Mouse (Mus musculus): ENCODE data around the gene Anks4b.

Gene Anks4b

DNA sequence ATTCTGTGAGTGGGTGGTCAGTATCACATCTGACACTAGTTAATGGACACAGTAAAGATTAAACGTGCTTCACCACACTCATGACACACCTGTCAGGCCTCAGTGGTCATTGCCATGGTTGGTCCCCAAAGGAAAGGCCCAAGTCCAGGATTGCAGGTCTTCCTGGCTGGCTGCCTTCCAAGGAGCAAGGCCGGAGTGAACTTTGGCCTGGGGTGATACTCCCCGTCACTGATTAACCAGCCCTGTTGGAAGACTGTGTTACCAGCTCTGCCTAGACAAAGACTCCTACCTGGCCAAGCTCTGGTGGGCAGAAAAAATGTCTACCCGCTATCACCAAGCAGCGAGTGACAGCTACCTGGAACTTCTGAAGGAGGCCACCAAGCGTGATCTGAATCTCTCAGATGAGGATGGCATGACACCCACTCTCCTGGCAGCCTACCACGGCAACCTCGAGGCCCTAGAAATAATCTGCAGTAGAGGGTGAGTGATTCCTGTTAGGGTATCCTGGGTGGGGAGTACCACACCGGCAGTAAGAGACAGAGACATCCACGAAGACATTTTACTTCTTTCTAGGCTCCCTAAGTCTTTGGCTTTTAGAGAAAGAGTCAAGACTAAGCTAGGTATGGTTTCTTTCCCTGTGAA, at the start of gene Anks4b:
Gene Anks4b, plus strand, starts transcription at position 256 of the 642 bp plus-strand sequence.
- no peak for DNase-seq (ENCODE audit: low spot score)

- no peak for DNase-seq (ENCODE audit: low spot score)
These were observed 48.8 kb upstream of the Anks4b start for GRCm38 (mm10) chr7:120124844-120125243.

- DNase-seq (ENCODE audit: low spot score) = no peak
These were observed 46.5 kb upstream of the Anks4b start for GRCm38 (mm10) chr7:120126976-120127685.

- no peak for DNase-seq (ENCODE audit: low spot score)
These were observed 46.0 kb upstream of the Anks4b start for GRCm38 (mm10) chr7:120127686-120128059.

GRCm38 (mm10) chr7:120128951-120129350, 44.7 kb upstream of the Anks4b start:
- no peak for DNase-seq (ENCODE audit: low spot score)

DNA sequence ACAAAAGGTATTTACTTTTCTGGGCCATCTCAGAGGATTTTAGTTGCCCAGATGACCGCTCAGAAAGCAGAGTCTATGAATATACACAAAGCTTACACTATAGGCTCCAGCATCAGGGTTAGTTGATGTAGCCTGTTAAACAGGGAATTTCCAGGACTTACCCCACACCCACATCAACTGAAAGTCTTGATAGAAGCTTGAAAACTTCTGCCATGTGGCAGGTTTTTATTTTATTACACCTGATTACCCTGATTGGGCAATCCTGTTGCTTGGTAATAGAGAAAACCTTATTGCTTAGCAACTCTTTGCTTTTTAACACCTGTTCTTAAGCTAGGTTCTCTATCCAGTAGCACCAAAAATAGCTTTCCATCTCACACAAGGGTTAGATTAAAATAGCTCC, 30.9 kb upstream of the Anks4b start:
- DNase-seq (ENCODE audit: low spot score) = no peak

DNA sequence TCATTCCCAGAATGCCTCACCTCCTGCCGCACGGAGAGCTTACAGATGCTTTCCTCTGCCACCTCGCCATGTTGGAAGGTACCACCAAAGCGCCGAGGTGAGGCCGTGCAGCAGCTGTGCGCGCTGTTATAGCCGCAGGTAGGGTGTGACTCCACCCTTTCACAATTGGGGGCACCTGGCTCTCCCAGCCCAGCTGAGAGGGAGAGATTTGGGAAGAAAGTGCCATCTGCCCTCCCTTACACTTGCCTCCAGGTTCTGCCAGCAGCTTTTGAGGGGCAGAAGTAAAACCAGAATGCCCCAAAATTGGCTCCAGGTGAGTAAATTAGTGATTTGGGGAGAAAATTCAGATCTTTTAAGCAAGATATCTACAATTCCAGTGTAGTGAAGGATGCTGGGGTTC, 28.5 kb upstream of the Anks4b start, which contains the start of gene Zp2:
Gene Zp2, minus strand, starts transcription at position 101 of the 400 bp plus-strand sequence.
- DNase-seq (ENCODE audit: low spot score) = no peak

DNA sequence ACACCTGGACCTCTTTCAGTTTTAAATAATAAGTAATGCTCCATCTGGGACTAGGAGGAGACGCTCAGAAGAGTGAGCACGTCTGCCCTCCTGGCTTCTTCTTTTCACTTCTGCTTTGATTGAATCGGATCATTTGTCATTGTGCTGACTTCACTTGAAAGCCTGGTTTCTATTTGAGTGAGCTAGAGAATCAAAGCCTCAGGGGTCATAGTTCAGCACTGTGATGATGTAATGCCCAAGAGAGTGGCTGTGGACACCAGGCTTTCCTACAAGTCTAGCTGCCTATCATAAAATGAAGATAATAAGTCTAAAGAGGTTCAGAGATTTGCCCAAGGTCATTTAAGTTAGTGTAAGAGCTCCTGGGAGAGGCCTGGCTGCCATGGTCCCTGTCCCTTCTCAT, 23.4 kb upstream of the Anks4b start:
- DNase-seq (ENCODE audit: low spot score) = no peak

DNA sequence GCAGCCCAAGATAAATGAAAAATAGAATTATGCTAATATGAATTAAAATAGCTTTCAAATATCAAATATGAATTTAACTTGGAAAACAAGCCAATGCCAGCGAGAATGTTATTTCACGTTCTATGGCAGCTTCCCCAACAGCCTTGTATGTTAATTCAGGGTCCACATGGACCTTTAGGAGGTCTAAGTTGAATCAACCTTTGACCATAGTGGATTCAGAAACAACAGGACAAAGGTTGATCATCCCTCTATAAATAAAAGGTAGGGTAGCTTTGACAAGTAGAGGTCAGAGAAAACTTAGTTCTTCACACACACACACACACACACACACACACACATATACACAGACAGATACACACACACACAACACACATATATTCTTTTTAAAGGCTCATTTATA, 22.8 kb upstream of the Anks4b start:
- no peak for DNase-seq (ENCODE audit: low spot score)

- no peak for DNase-seq (ENCODE audit: low spot score)
These were observed 16.7 kb upstream of the Anks4b start for GRCm38 (mm10) chr7:120156841-120157409.

- DNase-seq (ENCODE audit: low spot score) = no peak
These were observed 16.0 kb upstream of the Anks4b start for GRCm38 (mm10) chr7:120157575-120158061.

GRCm38 (mm10) chr7:120158121-120158613, 15.5 kb upstream of the Anks4b start:
- DNase-seq (ENCODE audit: low spot score) = no peak

DNA sequence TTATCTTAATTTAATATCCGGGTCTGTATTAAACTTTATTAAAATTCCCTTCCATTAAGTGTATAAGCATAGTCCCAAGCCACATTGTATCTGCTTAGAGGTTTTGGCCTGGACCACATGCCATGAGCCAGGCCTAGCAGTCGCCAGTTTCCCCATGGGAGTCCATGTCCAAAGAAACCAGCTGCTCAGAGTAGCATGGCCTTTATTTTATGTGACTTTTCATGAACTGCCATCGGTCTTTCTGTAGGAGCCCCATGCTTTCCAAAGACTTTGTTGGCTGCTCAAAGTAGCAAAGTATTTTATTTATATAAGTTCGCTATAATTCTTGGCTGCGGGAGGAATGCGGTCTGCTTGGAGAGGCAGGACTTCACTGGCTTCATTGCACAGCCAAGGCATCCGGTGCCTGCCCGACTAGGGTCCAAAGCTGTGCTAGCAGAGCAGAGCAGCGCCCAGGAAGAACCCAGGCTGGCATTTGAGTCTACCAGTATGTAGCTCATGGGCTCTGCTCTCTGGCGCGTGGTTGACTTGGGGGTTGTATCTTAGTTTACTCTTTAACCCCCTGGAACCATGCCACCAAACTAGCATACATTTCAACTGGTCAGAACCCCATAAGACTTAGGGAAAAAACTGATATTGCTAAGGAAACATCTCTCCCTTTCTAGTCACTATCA, 9.9 kb upstream of the Anks4b start:
- no peak for DNase-seq (ENCODE audit: low spot score)

DNA sequence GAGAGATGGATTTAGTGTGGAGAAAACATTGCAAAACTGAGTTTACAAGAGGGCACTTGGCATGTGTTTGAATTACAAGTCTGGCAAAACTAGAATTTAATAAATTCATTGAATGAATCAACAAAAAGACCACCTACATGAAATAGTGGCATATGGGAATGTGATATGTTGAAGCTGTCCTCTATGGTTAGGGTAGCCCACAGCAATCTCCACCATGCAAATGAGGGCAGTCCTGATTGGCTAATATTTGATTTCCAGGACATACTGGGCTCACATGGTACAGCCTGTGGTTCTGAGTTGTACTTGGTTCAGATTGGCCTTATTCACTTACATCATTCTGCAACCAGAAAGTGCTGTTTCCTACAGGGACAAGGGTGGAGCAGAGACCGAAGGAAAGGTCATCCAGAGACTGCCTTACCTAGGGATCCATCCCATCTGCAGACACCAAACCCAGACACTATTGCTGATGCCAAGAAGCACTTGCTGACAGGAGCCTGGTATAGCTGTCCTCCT, 1.4 kb upstream of the Anks4b start:
- no peak for DNase-seq (ENCODE audit: low spot score)

DNA sequence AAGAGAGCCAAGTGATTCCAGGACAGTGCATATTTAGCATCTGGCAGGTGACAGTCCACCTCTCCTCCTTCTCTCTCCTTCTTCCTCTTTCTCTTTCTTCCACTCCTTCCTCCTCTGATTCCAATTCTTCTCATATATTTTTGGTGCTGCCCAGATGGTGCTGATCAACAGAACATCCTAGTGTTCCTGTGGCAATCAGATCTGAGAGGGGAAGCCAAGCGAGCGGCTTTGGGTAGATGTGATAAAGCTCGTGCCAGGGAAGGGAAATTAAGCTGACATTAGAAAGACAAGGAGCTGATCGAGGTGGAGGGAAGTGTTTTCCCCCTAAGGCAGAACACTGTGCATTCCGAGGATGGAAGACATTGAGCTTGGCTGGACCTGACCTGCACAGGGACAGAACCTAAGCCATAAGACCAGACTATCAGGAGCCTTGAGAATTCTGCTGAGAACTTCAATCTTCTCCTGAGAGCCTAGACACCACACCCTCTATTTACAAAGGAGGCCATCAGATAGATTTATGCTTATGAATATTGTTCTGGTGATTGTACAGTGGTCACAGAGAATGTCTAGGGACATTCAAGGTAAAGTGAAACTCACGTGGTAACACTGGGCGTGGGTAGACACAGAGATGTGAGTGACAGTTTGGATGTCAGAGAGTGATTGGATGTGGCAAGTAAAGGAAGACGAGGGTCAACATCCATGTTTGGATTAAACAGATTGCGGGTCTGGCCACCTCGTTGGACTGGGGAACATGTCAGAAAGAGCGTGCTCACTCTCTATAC, 1.3 kb downstream of the Anks4b start:
- no peak for DNase-seq (ENCODE audit: low spot score)

- DNase-seq (ENCODE audit: low spot score) = no peak
These were observed 4.0 kb downstream of the Anks4b start for GRCm38 (mm10) chr7:120177611-120178010.

DNA sequence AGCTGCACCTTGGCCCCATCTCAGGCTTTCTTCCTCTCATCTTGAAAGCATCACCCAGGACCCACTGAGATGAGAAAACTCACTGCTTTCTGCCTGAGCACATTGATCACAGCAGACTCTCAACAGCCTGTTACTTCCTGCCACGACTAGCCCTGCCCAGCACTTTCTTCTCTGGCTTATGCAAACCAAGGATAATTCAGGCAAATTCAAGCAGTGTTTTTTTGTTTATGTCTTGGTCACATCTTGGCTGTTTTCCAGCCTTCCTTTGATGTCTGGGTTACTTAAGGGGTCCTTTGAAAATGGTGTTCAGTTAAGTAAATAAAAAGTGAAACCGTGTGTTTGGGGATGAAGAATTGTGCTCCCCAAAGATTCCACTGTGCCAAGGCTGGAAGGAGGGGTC, 5.3 kb downstream of the Anks4b start:
- no peak for DNase-seq (ENCODE audit: low spot score)

GRCm38 (mm10) chr7:120180547-120180946, 6.9 kb downstream of the Anks4b start:
- no peak for DNase-seq (ENCODE audit: low spot score)

DNA sequence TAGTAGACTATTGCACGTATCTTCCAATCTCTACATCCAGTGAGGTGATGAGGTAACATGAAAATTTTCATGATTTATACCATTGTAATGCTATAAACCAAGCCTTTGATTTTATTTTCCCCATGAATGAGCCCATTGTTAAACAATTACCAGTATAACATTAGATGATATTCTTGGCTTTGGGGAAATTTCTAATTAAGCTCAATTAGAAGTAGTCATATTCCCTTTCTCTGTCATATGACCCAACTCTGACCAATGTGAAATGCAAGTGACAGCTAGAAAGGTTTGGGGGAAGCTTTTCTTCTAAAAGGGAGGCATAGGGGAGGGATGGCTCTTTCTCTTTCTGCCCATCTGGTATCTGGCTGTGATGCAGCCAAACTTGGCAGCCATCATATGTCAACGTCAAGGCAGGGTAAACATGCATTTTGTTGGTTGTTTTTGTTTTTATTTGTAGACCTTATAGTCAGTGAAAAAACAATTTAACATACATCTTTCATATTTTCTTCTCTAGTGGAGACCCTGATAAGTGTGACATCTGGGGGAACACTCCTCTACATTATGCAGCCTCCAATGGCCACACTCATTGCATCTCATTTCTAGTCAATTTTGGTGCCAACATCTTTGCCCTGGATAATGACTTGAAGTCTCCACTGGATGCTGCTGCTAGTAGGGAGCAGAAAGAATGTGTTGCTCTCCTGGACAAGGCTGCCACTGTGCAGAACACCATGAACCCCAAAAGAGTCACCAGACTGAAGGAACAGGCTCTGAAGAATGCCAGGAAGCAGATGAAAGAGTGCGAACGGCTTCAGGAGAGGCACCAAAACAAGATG, 8.0 kb downstream of the Anks4b start:
- DNase-seq (ENCODE audit: low spot score) = no peak

DNA sequence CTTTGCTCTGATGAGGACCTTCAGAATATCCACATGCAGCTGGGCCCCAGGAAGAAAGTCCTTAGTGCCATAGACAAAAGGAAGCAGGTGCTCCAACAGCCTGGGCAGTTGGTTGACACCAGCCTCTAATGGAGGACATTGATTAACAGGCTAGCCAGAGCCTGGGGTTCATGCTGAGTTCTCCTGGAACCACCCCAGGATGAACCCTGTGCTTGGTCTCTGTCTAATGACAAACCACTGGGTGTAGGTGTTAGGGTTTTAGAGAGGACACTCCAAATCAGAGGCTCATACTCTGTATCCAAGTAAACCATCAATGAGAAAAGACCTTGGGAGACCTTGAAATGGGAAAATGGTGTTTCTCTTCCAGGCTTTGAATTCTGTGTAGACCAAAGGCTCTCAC, 9.2 kb downstream of the Anks4b start:
- DNase-seq (ENCODE audit: low spot score) = no peak

GRCm38 (mm10) chr7:120188946-120189345, 15.3 kb downstream of the Anks4b start:
- no peak for DNase-seq (ENCODE audit: low spot score)

Data from c-Kit-positive CD71-positive TER-119-positive erythroid progenitor cells, embryonic 14.5 days (primary cell).